In the genomic region with DNA sequence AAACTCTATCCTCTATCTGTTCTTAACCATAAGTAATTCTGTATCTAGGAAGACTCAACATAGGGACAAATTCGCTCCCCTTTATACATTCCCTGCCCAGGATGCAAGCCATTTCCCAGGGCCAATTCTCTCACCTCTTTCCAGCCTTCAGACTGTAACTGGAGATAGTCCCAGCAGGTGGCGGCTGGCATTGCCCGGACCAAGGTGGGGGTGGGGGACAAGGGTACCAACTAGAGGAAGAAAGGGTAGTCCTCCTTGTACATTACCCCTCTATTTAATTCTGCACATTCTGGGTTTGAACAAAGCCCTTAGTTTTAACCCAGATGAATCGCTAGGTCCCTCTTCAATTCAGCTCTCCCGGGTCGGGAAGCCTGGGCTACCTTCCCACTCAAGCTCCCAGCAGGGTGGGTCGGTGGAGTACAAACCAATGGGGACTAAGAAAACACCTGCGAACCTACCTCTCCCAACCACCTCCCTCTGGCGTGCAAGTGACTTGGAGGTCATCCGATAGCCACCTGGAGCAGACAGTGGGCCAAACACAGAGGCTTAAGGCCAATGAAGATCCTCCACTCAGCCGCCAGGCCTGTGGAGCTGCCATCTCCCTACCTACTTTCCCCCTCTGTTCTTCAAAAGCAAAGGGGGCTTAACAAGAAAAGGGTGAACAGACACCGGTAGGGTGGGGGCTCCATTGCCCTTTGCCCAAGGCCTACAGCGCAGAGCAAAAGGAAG, we compare ENCODE assay signal across 8 mouse cellular contexts. TPM values are rescaled to one million over a fixed set of nuclear protein-coding genes. Genes with fewer than 3 reads are reported as not detected.
DNase-seq lines count a peak whose midpoint lies in the region; ATAC-seq and TF ChIP-seq lines count a peak whose summit lies in the region.

No protein-coding gene starts in this region.

- H3K9me3 ChIP-seq in forebrain, embryonic 12.5 days, result no peaks in the 10 kb centered on the region
- no peaks in the 10 kb centered on the region for H3K9me3 ChIP-seq in kidney, embryonic 14.5 days (ENCODE audit: control insufficient read depth, low read length)

- peak overlapping the region; percentile 98 for H3K4me3 ChIP-seq in heart, adult 2 months
- H3K4me3 ChIP-seq in forebrain, embryonic 12.5 days (replicated peaks), result peak overlapping the region; percentile 90
- peak overlapping the region; percentile 68 for H3K4me3 ChIP-seq in kidney, embryonic 14.5 days (ENCODE audit: low read length)
- H3K4me3 ChIP-seq in myocyte, result peak overlapping the region; percentile 58

- H3K4me2 ChIP-seq in forebrain, embryonic 12.5 days, result peak overlapping the region; percentile 95
- peak overlapping the region; percentile 92 for H3K4me2 ChIP-seq in kidney, embryonic 14.5 days (replicated peaks; ENCODE audit: low read depth, low read length)
- H3K4me2 ChIP-seq in myocyte (ENCODE audit: low read depth), result peak overlapping the region; percentile 91

- H3K9ac ChIP-seq in heart, adult 2 months (ENCODE audit: low read depth, low read length), result peak overlapping the region; percentile 94
- peak overlapping the region; percentile 84 for H3K9ac ChIP-seq in forebrain, embryonic 12.5 days
- H3K9ac ChIP-seq in kidney, embryonic 14.5 days (ENCODE audit: low read depth, low read length), result peak overlapping the region; percentile 82

- no peak for ATAC-seq in forebrain, embryonic 12.5 days (ENCODE audit: low FRiP score)
- no peak for ATAC-seq in kidney, embryonic 14.5 days (ENCODE audit: low FRiP score, low TSS enrichment)
- no peak for ATAC-seq in activated CD4-positive, CD25-positive, alpha-beta regulatory T cell, adult 4 months

- no peaks in the 10 kb centered on the region for H3K36me3 ChIP-seq in heart, adult 2 months (ENCODE audit: control insufficient read depth, insufficient read depth, low read length)
- H3K36me3 ChIP-seq in forebrain, embryonic 12.5 days (replicated peaks), result peaks cover 33% of the 10 kb centered on the region
- peaks cover 36% of the 10 kb centered on the region for H3K36me3 ChIP-seq in kidney, embryonic 14.5 days (ENCODE audit: control insufficient read depth, insufficient read depth, low read length)
- no peaks in the 10 kb centered on the region for H3K36me3 ChIP-seq in myocyte (ENCODE audit: control insufficient read depth, insufficient read depth)

- peak; percentile 21 to 37 for DNase-seq in heart, adult 2 months
- DNase-seq in heart, postnatal 36 days, result no peak
- DNase-seq in MN1 (ENCODE audit: low spot score), result peak; percentile 30
- DNase-seq in frontal cortex, postnatal 14 days (ENCODE audit: low spot score in 2 of 2), result no peak

- no peak for TF ChIP-seq POLR2A in heart, adult 2 months (IDR thresholded peaks at IDR 0.05; ENCODE audit: insufficient read depth, low read depth, low read length)
- TF ChIP-seq POLR2A in myocyte (IDR thresholded peaks at IDR 0.05; ENCODE audit: insufficient read length, low read depth), result no peak

- peaks cover 2% of the 10 kb centered on the region for H3K4me1 ChIP-seq in heart, adult 2 months (ENCODE audit: control insufficient read depth, insufficient read depth, low read length)
- peaks cover 31% of the 10 kb centered on the region for H3K4me1 ChIP-seq in forebrain, embryonic 12.5 days
- H3K4me1 ChIP-seq in kidney, embryonic 14.5 days (ENCODE audit: control insufficient read depth, insufficient read depth, low read length), result peaks cover 18% of the 10 kb centered on the region

- no peak for TF ChIP-seq EP300 in heart, adult 2 months (IDR thresholded peaks at IDR 0.05; ENCODE audit: insufficient read depth, low read depth, low read length)

- H3K27me3 ChIP-seq in heart, adult 2 months (ENCODE audit: control insufficient read depth, insufficient read depth, low read length), result no peaks in the 10 kb centered on the region
- no peaks in the 10 kb centered on the region for H3K27me3 ChIP-seq in forebrain, embryonic 12.5 days
- H3K27me3 ChIP-seq in kidney, embryonic 14.5 days (ENCODE audit: control insufficient read depth, insufficient read depth, low read length), result no peaks in the 10 kb centered on the region
- no peaks in the 10 kb centered on the region for H3K27me3 ChIP-seq in myocyte (ENCODE audit: control insufficient read depth, insufficient read depth, insufficient read length)

- 25% methylated on average over 13 of the region's 13 CpGs for WGBS in heart, adult 2 months
- 12% methylated on average over 13 of the region's 13 CpGs for WGBS in forebrain, embryonic 12.5 days
- WGBS in kidney, embryonic 14.5 days, result 14% methylated on average over 13 of the region's 13 CpGs

- TF ChIP-seq CTCF in heart, adult 2 months (IDR thresholded peaks at IDR 0.05), result peak; percentile 26; the same call in 1 of the 2 replicates

- no peaks in the 10 kb centered on the region for H3K79me2 ChIP-seq in heart, adult 2 months (replicated peaks; ENCODE audit: control insufficient read depth, insufficient read depth, low read length)
- H3K79me2 ChIP-seq in myocyte (ENCODE audit: control insufficient read depth, insufficient read depth), result peaks cover 6% of the 10 kb centered on the region

- intact Hi-C loops in heart, adult 2 months (cut with DNase I), result no loop called here
- intact Hi-C loops in heart, postnatal 36 days (cut with DNase I), result loop anchor here (2.0 kb wide), 1 partner anchor 37 kb away; no protein-coding TSS in a partner anchor

- H3K27ac ChIP-seq in heart, adult 2 months, result peak overlapping the region; percentile 95; the same call in 1 of the 2 replicates
- H3K27ac ChIP-seq in forebrain, embryonic 12.5 days, result peak overlapping the region; percentile 53
- peak overlapping the region; percentile 33; the same call in 1 of the 2 replicates for H3K27ac ChIP-seq in kidney, embryonic 14.5 days (ENCODE audit: low read depth, low read length)

- peak overlapping the region; percentile 24 for H3ac ChIP-seq in myocyte (ENCODE audit: control insufficient read depth, insufficient read length)

TF ChIP-seq in myocyte, 11 proteins besides CTCF, POLR2A, EP300 and RAD21:
- TF ChIP-seq MYOD1 (IDR thresholded peaks at IDR 0.05; ENCODE audit: control insufficient read depth in 1 of 3, insufficient read length in 2 of 3, low read depth in 2 of 3) (peak in 1 of 3 experiments; percentile 8), E2F4 (IDR thresholded peaks at IDR 0.05; ENCODE audit: insufficient read depth) (no peak), MAX (IDR thresholded peaks at IDR 0.05; ENCODE audit: low read depth) (no peak), CEBPB (IDR thresholded peaks at IDR 0.05; ENCODE audit: insufficient read depth, poor library complexity, severe bottlenecking) (no peak), MYOG (IDR thresholded peaks at IDR 0.05; ENCODE audit: control insufficient read depth in 1 of 3, insufficient read depth in 1 of 3, insufficient read length in 2 of 3, low read depth in 2 of 3) (no peak)

RNA-seq across cellular contexts. Expression of a gene that starts 1.4 kb away (rescaled TPM):
- total RNA-seq in heart, adult 2 months (2021), result 10 to 100 TPM; 11.0 to 13.5 TPM
- 10.6 and 10.9 TPM in 2 replicates for polyA plus RNA-seq in heart, adult 2 months (2012; rRNA removed)
- total RNA-seq in heart, postnatal 36 days (2021), result 10 to 100 TPM; 11.4 to 15.8 TPM
- polyA plus RNA-seq in forebrain, embryonic 12.5 days (2016; fragmentation: Nextera tagmentation; extraction: Ambion mirVana), result 36.6 and 39.0 TPM in 2 replicates
- polyA plus RNA-seq in kidney, embryonic 14.5 days (2014; fragmentation: Nextera tagmentation; extraction: Ambion mirVana), result 28.7 and 38.1 TPM in 2 replicates
- polyA plus RNA-seq in myocyte (2012; fragmentation: generic; extraction: Trizol), result 11.5 TPM
- polyA plus RNA-seq in activated CD4-positive, CD25-positive, alpha-beta regulatory T cell, adult 4 months (2017; shearing (Covaris generic)), result 10 to 100 TPM; 11.7 to 14.0 TPM

RNA-seq across cellular contexts. Expression of a gene that starts 28.6 kb away (rescaled TPM):
- 100 to 1,000 TPM; 121 to 140 TPM for total RNA-seq in heart, adult 2 months (2021)
- 119 and 144 TPM in 2 replicates for polyA plus RNA-seq in heart, adult 2 months (2012; rRNA removed)
- 100 to 1,000 TPM; 136 to 151 TPM for total RNA-seq in heart, postnatal 36 days (2021)
- 283 and 295 TPM in 2 replicates for polyA plus RNA-seq in forebrain, embryonic 12.5 days (2016; fragmentation: Nextera tagmentation; extraction: Ambion mirVana)
- 261 and 286 TPM in 2 replicates for polyA plus RNA-seq in kidney, embryonic 14.5 days (2014; fragmentation: Nextera tagmentation; extraction: Ambion mirVana)
- 338 TPM for polyA plus RNA-seq in myocyte (2012; fragmentation: generic; extraction: Trizol)
- polyA plus RNA-seq in activated CD4-positive, CD25-positive, alpha-beta regulatory T cell, adult 4 months (2017; shearing (Covaris generic)), result 100 to 1,000 TPM; 163 to 246 TPM

RNA-seq across cellular contexts. Expression of a gene that starts 39.3 kb away (rescaled TPM):
- total RNA-seq in heart, adult 2 months (2021), result 10 to 100 TPM; 25.8 to 29.5 TPM
- 18.7 and 28.7 TPM in 2 replicates for polyA plus RNA-seq in heart, adult 2 months (2012; rRNA removed)
- total RNA-seq in heart, postnatal 36 days (2021), result 10 to 100 TPM; 24.6 to 30.3 TPM
- 17.2 and 25.5 TPM in 2 replicates for polyA plus RNA-seq in forebrain, embryonic 12.5 days (2016; fragmentation: Nextera tagmentation; extraction: Ambion mirVana)
- polyA plus RNA-seq in kidney, embryonic 14.5 days (2014; fragmentation: Nextera tagmentation; extraction: Ambion mirVana), result 22.6 and 25.7 TPM in 2 replicates
- 44.9 TPM for polyA plus RNA-seq in myocyte (2012; fragmentation: generic; extraction: Trizol)
- polyA plus RNA-seq in activated CD4-positive, CD25-positive, alpha-beta regulatory T cell, adult 4 months (2017; shearing (Covaris generic)), result 10 to 100 TPM in 1 of 2 experiments, 1 to 10 TPM in 1; 9.5 to 10.9 TPM

RNA-seq across cellular contexts. Expression of a gene that starts 60.0 kb away (rescaled TPM):
- 1 to 10 TPM; 6.6 to 8.0 TPM for total RNA-seq in heart, adult 2 months (2021)
- polyA plus RNA-seq in heart, adult 2 months (2012; rRNA removed), result 5.6 and 7.1 TPM in 2 replicates
- total RNA-seq in heart, postnatal 36 days (2021), result 1 to 10 TPM; 4.4 to 6.5 TPM
- polyA plus RNA-seq in forebrain, embryonic 12.5 days (2016; fragmentation: Nextera tagmentation; extraction: Ambion mirVana), result 8.6 and 9.2 TPM in 2 replicates
- polyA plus RNA-seq in kidney, embryonic 14.5 days (2014; fragmentation: Nextera tagmentation; extraction: Ambion mirVana), result 8.7 and 13.0 TPM in 2 replicates
- 3.5 TPM for polyA plus RNA-seq in myocyte (2012; fragmentation: generic; extraction: Trizol)
- 10 to 100 TPM in 1 of 2 experiments, 1 to 10 TPM in 1; 10.0 to 12.3 TPM for polyA plus RNA-seq in activated CD4-positive, CD25-positive, alpha-beta regulatory T cell, adult 4 months (2017; shearing (Covaris generic))

Comparison
In these comparisons a context has a peak if more than half of its experiments do, and no peak if none do; other contexts are left out.
1. DNase-seq: peak in heart, adult 2 months (2 of 2) and MN1 (single experiment); none in heart, postnatal 36 days (0 of 2) and frontal cortex, postnatal 14 days (0 of 2).
2. H3K27ac ChIP-seq: peak in every context shown above with its lines; median percentile 95 in heart, adult 2 months; 53 in forebrain, embryonic 12.5 days; 33 in kidney, embryonic 14.5 days.
3. Peak in every context shown above with its lines, with median percentiles within 50 percentile points of each other: H3K4me3 ChIP-seq, H3K9ac ChIP-seq and H3K4me2 ChIP-seq.